Mouse (Mus musculus) 3T3-L1 (cell line): ENCODE measurements at regions not wholly inside any gene's neighbourhood (a gene's known extent, or its start where the extent isn't known, plus 50 kb on each side); places are given as distances from the start of the nearest gene placed in this dataset.
A peak's percentile ranks its signal among the peaks of the same experiment; 100 is the strongest.

Experiments
- DNase-seq: peaks from one replicate; pipeline ENCODE4 v3.0.0-alpha.2; 2015; ENCODE audit warnings: low read depth, low spot score

DNA sequence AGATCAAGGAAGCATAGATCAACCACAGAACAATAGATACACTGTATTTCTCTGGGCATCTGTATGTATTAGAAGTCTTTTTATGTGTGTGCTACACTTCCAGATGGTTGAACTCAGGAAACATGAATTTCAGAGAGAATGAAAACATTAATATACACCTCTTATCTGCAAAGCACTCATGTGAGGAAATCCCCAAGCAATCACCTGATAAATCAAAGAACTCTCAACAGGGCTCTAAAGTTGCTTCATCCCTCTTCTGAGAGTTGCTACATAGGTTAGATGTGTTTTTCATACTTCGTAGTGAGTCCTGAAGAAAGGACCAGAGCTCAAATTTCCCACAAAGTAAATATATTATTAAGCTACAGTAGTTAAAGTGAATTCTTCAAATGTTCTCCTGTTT lies 263.1 kb upstream of the Tbl1xr1 start:
- no peak for DNase-seq

- DNase-seq = no peak
These were observed 259.2 kb upstream of the Tbl1xr1 start for GRCm38 (mm10) chr3:21816968-21817858.

GRCm38 (mm10) chr3:21819030-21819429 lies 257.4 kb upstream of the Tbl1xr1 start:
- DNase-seq = no peak

DNA sequence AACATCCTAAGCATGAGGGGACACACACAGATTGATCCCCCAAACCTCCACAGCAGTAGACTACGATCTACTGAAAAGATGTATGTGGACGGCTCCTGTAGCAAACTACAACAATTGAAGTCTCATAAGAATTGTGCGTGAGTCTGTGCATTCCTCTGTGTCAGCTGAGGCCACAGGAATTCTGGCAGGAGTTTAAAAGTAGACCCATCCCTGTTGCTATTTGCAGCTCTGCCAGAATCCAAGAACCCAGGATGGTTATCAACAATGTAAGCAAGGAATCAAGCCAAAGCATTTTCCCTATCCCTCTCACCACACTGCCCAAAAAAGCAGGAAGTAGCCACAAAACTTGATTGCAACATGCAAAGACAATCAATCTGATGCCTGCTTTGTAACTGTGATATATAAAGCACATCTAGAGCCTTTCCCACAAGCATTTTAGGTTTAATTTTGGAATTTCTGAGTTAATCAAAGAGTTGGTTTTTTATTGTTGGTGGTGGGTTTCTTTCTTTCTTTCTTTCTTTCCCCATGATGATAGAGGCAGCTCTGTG lies 256.3 kb upstream of the Tbl1xr1 start:
- peak; percentile 98 for DNase-seq

GRCm38 (mm10) chr3:21822675-21823074 lies 253.8 kb upstream of the Tbl1xr1 start:
- no peak for DNase-seq

- DNase-seq = peak; percentile 64
These were observed 253.1 kb upstream of the Tbl1xr1 start for GRCm38 (mm10) chr3:21823331-21823730.

DNA sequence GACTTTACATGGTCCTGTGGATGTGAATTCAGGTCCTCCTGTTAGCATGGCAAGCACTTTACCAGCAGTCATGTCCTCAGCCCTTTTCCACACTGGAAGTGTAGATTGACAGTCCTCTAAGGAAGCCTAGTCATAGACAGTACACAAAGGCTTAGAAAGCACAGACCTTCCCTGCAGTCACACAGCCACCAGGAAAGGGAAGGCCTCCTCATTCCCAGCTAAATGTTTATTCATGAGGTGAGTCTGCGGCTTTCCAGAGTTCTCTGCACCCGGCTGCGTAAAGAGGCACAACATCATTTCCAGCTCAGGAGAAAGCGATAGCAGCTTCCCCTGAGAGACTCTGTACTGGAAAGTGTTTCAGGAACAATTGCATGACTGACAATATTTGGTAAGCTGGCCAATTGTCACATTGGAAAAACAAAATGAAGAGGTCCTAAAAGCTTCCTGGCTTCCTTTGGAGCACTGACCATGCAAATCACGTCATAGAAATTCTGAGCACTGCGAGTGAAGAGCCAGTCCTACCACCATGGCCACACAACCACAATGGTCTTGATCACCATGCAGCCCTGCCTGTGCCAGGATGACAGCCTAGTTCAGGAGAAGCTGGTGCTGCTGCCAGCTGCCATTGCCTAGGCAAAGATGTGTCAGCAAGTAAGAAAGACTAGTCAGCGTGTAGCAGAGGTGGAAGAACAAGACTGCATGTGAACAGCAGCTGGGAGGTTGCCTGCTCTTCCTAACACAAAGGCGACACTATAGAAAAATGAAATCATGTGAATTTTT lies 252.2 kb upstream of the Tbl1xr1 start:
- peak; percentile 14 for DNase-seq

DNA sequence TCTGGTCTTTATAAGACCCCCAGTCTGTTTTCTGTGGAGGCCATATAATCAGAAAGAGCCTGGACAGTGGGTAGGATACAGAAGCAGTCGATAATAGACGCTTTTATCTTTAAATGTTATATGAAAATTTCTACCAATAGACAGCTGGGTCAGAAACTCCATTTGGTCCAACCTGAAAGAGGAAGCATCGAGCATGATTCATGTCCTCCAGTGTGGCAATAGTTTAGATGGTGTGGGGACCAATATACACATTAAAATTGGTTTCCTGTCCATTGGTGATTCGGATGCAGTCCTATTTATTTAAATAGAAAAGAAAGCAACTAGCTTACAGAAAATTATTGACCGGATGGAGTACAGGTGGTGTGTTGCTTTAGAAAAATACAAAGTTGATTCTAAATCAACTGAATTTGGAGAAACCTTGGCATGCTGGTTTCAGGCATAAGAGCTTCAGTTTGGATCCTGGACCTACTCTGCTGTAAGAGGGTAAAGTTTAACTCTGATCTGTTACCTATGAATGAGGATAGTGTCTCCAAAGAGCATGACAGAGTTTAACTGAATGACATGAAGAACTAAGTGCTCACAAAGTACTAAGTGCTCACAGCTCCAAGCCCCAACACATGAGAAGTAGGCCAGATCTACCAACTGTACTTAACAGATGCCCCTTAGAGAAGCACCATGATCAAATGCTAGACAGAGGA lies 251.4 kb upstream of the Tbl1xr1 start:
- DNase-seq = no peak

GRCm38 (mm10) chr3:21827656-21828055 lies 248.8 kb upstream of the Tbl1xr1 start:
- DNase-seq = peak; percentile 74

DNA sequence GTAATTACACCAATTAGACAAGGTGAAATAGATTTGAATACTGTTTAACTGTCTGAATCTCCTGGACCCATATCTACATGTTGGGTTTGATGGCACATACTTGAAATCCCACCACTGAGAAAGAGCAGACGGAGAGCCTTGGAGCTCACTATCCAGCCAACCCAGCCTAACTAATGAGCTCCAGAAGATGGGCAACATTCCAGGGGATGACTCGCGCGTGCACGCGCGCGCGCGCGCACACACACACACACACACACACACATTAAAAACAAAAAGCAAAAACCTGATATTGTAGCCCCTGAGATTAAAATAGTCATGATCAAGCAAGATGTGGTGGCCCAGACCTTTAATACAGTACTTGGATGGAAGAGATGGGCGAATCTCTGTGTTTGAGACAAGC lies 243.3 kb upstream of the Tbl1xr1 start:
- DNase-seq = peak; percentile 23

DNA sequence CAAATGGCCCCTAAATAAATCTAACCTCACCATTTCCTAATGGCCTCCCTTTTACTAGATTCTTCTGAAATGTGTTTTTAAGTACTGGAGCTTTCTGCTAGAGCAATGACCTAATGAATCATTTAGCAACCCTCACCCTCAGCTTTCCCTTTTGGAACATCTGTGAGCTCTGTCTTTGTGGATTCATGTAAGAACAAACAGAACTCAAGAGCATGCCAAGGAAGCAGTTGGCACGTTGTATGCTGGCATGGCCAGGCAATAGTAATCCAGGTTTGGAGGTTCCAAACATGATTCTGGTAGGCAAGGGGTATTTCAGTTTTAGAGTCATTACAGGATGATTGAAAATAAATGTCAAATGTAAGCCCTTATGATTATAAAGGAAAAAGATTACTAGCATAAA lies 240.9 kb upstream of the Tbl1xr1 start:
- DNase-seq = peak; percentile 38

GRCm38 (mm10) chr3:21837297-21837946 lies 239.0 kb upstream of the Tbl1xr1 start:
- DNase-seq = no peak

GRCm38 (mm10) chr3:21840751-21841488 lies 235.5 kb upstream of the Tbl1xr1 start:
- DNase-seq = no peak

GRCm38 (mm10) chr3:21841506-21841905 lies 234.9 kb upstream of the Tbl1xr1 start:
- no peak for DNase-seq

GRCm38 (mm10) chr3:21842545-21843291 lies 233.7 kb upstream of the Tbl1xr1 start:
- peak; percentile 33 for DNase-seq

- no peak for DNase-seq
These were observed 233.1 kb upstream of the Tbl1xr1 start for GRCm38 (mm10) chr3:21843292-21843852.

- DNase-seq = no peak
These were observed 226.6 kb upstream of the Tbl1xr1 start for GRCm38 (mm10) chr3:21849831-21850230.

GRCm38 (mm10) chr3:21850977-21851376 lies 225.5 kb upstream of the Tbl1xr1 start:
- no peak for DNase-seq

- no peak for DNase-seq
These were observed 222.1 kb upstream of the Tbl1xr1 start for GRCm38 (mm10) chr3:21854340-21854739.
